Mouse (Mus musculus): ENCODE data around the gene Zfp280c. TPM values are rescaled to one million over a fixed set of nuclear protein-coding genes. Genes with fewer than 3 reads are reported as not detected.

Gene Zfp280c
- polyA plus RNA-seq, 1 experiment from 2014 or later, result 19.1 TPM

- Histone ChIP-seq H3K9ac (ENCODE audit: low read length) (peak within 1 kb of the TSS; percentile 67), H3K27me3 (ENCODE audit: control insufficient read depth, insufficient read depth, low read length) (no peaks in the 10 kb centered on the region), H3K4me2 (ENCODE audit: low read depth) (peak within 1 kb of the TSS; percentile 58), H3K9me3 (ENCODE audit: control insufficient read depth, low read length) (no peaks in the 10 kb centered on the region), H3K36me3 (ENCODE audit: control insufficient read depth, insufficient read depth, low read length) (no peaks in the 10 kb centered on the region), H3K4me1 (ENCODE audit: control insufficient read depth, insufficient read depth, low read length) (no peaks in the 10 kb centered on the region), H3K27ac (ENCODE audit: low read depth, low read length) (0 out of 2 replicates have a peak within 1 kb of the TSS, but pooled peaks have one; percentile 62), H3K4me3 (ENCODE audit: low read depth, low read length) (peak within 1 kb of the TSS; percentile 46)
- peak; percentile 62 for DNase-seq (ENCODE audit: low spot score)
- peak; percentile 82 for ATAC-seq (ENCODE audit: insufficient read depth, low FRiP score, low TSS enrichment)
- 14% methylated on average over 32 of the region's 33 CpGs for WGBS
These were observed 75.3 kb downstream of the Zfp280c start, which contains the start of gene Rab33a for GRCm38 (mm10) chrX:48518808-48519548. Rab33a (plus strand) TSS chrX:48519285.

GRCm38 (mm10) chrX:48518211-48518807 lies 76.0 kb downstream of the Zfp280c start:
- Histone ChIP-seq H3K27ac (ENCODE audit: low read depth, low read length) (0 out of 2 replicates have a peak overlapping the region, but pooled peaks have one; percentile 62), H3K4me2 (ENCODE audit: low read depth) (peak overlapping the region; percentile 58), H3K36me3 (ENCODE audit: control insufficient read depth, insufficient read depth, low read length) (no peaks in the 10 kb centered on the region), H3K27me3 (ENCODE audit: control insufficient read depth, insufficient read depth, low read length) (no peaks in the 10 kb centered on the region), H3K9ac (ENCODE audit: low read length) (peak overlapping the region; percentile 67), H3K4me3 (ENCODE audit: low read depth, low read length) (peak overlapping the region; percentile 46), H3K4me1 (ENCODE audit: control insufficient read depth, insufficient read depth, low read length) (no peaks in the 10 kb centered on the region), H3K9me3 (ENCODE audit: control insufficient read depth, low read length) (no peaks in the 10 kb centered on the region)
- ATAC-seq (ENCODE audit: insufficient read depth, low FRiP score, low TSS enrichment) (peak; percentile 93), DNase-seq (ENCODE audit: low spot score) (peak; percentile 63)
- WGBS, result 24% methylated on average over 15 of the region's 15 CpGs

GRCm38 (mm10) chrX:48513824-48514223 lies 80.5 kb downstream of the Zfp280c start:
- DNase-seq (ENCODE audit: low spot score) (no peak), ATAC-seq (ENCODE audit: insufficient read depth, low FRiP score, low TSS enrichment) (no peak)
- Histone ChIP-seq H3K27me3 (ENCODE audit: control insufficient read depth, insufficient read depth, low read length) (no peaks in the 10 kb centered on the region), H3K36me3 (ENCODE audit: control insufficient read depth, insufficient read depth, low read length) (no peaks in the 10 kb centered on the region), H3K9ac (ENCODE audit: low read length) (peak overlapping the region; percentile 46), H3K4me2 (ENCODE audit: low read depth) (peak overlapping the region; percentile 37), H3K4me1 (ENCODE audit: control insufficient read depth, insufficient read depth, low read length) (no peaks in the 10 kb centered on the region), H3K27ac (ENCODE audit: low read depth, low read length) (no peak overlapping the region), H3K9me3 (ENCODE audit: control insufficient read depth, low read length) (no peaks in the 10 kb centered on the region), H3K4me3 (ENCODE audit: low read depth, low read length) (peak overlapping the region; percentile 48)
- WGBS, result 16% methylated on average over 13 of the region's 13 CpGs

- Histone ChIP-seq H3K27ac (ENCODE audit: low read depth, low read length) (no peak within 1 kb of the TSS), H3K36me3 (ENCODE audit: control insufficient read depth, insufficient read depth, low read length) (no peaks in the 10 kb centered on the region), H3K9ac (ENCODE audit: low read length) (peak within 1 kb of the TSS; percentile 46), H3K9me3 (ENCODE audit: control insufficient read depth, low read length) (no peaks in the 10 kb centered on the region), H3K4me2 (ENCODE audit: low read depth) (peak within 1 kb of the TSS; percentile 48), H3K4me3 (ENCODE audit: low read depth, low read length) (peak within 1 kb of the TSS; percentile 48), H3K4me1 (ENCODE audit: control insufficient read depth, insufficient read depth, low read length) (no peaks in the 10 kb centered on the region), H3K27me3 (ENCODE audit: control insufficient read depth, insufficient read depth, low read length) (no peaks in the 10 kb centered on the region)
- DNase-seq (ENCODE audit: low spot score), result peak; percentile 90
- 13% methylated on average over 44 of the region's 45 CpGs for WGBS
- peak; percentile 97 for ATAC-seq (ENCODE audit: insufficient read depth, low FRiP score, low TSS enrichment)
These were observed 81.0 kb downstream of the Zfp280c start, which contains the start of gene Aifm1 for GRCm38 (mm10) chrX:48513166-48513807. Aifm1 (minus strand) TSS chrX:48513563.

- Histone ChIP-seq H3K36me3 (ENCODE audit: control insufficient read depth, insufficient read depth, low read length) (no peaks in the 10 kb centered on the region), H3K27ac (ENCODE audit: low read depth, low read length) (no peak overlapping the region), H3K27me3 (ENCODE audit: control insufficient read depth, insufficient read depth, low read length) (no peaks in the 10 kb centered on the region), H3K4me3 (ENCODE audit: low read depth, low read length) (no peak overlapping the region), H3K4me1 (ENCODE audit: control insufficient read depth, insufficient read depth, low read length) (no peaks in the 10 kb centered on the region), H3K4me2 (ENCODE audit: low read depth) (no peak overlapping the region), H3K9ac (ENCODE audit: low read length) (no peak overlapping the region), H3K9me3 (ENCODE audit: control insufficient read depth, low read length) (no peaks in the 10 kb centered on the region)
- DNase-seq (ENCODE audit: low spot score) (no peak), ATAC-seq (ENCODE audit: insufficient read depth, low FRiP score, low TSS enrichment) (no peak)
- 92% methylated on average over 8 of the region's 8 CpGs for WGBS
These were observed 100.5 kb downstream of the Zfp280c start for GRCm38 (mm10) chrX:48493763-48494162.

Small RNAs within 50 kb of the gene (microRNA-seq; reads per million reads assigned to microRNA genes)
- gene Gm27828, result not detected

Other genes starting within 250 kb of the Zfp280c start
- gene Elf4, start 131.4 kb downstream of the Zfp280c start, polyA plus RNA-seq (2014; fragmentation: Nextera tagmentation; extraction: Ambion mirVana), result 1.9 and 2.3 TPM in 2 replicates
- 72.3 and 83.0 TPM in 2 replicates for gene Aifm1, start 80.9 kb downstream of the Zfp280c start, polyA plus RNA-seq (2014; fragmentation: Nextera tagmentation; extraction: Ambion mirVana)
- 24.3 and 29.9 TPM in 2 replicates for gene Rab33a, start 75.2 kb downstream of the Zfp280c start, polyA plus RNA-seq (2014; fragmentation: Nextera tagmentation; extraction: Ambion mirVana)
- 26.7 and 27.2 TPM in 2 replicates for gene Slc25a14, start 28.9 kb upstream of the Zfp280c start, polyA plus RNA-seq (2014; fragmentation: Nextera tagmentation; extraction: Ambion mirVana)
- not detected in 2 replicates for gene Gpr119, start 80.0 kb upstream of the Zfp280c start, polyA plus RNA-seq (2014; fragmentation: Nextera tagmentation; extraction: Ambion mirVana)
- gene Rbmx2, start 100.5 kb upstream of the Zfp280c start, polyA plus RNA-seq (2014; fragmentation: Nextera tagmentation; extraction: Ambion mirVana), result 21.8 and 21.9 TPM in 2 replicates